Mouse (Mus musculus) induced T-regulatory cell, adult 2 months (primary cell): ENCODE measurements at regions not wholly inside any gene's neighbourhood (a gene's known extent, or its start where the extent isn't known, plus 50 kb on each side); places are given as distances from the start of the nearest gene placed in this dataset.

ENCODE experiments used
- DNase-seq: peaks from one replicate; pipeline ENCODE4 v3.0.0-alpha.2; 2012; ENCODE audit warnings: low read depth

DNA sequence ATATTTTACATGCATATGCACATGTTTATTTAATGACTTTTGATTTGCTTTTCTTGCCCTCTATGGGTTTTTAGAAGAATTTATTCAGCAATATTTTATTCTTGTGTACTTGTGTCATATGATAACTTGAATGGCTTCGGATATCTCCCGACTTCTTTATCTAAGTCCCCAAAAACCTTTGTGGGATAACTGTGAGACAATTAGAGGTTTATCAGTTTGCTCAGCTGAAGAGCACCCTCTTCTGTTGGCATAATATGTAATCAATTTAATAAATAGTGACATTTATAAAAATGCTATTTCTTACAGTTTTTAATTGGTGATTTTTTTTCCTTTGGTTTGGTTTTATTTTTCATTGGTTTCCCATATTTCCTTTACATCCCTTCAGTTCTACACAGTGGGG lies 194.2 kb upstream of the Tent5a start:
- DNase-seq, result no peak

DNA sequence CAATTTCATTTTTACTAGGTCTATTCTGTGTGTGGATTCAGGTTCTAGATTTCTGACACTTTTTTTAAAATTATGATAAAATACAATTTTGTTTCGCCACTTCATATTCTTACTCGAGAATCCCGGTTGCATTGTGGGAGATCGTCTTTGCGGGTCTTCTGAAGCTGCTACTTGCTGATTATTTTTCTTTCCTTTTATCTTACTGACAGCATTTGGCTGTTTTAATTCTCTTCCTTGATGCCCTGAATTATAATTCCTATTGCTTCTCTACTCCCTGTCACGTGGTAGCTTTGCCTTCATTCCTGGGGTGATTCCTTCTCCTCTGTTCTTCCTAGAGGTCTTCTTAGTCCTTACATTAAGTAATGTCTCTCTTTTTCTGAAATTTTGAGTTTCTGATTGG lies 193.8 kb upstream of the Tent5a start:
- no peak for DNase-seq

DNA sequence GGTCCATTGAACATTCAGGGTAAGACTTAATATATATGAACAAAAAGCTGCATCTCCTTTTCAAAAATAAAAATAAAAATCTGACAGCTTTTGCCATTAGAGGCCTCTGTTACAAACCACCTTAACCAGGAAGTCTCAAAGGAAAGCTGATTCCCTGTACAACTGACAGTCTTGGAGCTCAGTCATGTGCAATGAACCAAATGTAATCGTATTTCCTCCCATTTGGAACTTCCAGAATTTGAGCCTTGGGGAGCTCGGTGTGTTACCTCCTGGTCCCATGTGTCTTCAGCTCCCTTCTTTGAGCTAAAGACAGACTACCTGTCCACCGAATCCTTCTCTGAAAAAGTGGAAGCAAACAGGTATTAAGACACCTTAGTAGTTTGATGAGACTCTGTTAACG lies 171.9 kb upstream of the Tent5a start:
- no peak for DNase-seq

DNA sequence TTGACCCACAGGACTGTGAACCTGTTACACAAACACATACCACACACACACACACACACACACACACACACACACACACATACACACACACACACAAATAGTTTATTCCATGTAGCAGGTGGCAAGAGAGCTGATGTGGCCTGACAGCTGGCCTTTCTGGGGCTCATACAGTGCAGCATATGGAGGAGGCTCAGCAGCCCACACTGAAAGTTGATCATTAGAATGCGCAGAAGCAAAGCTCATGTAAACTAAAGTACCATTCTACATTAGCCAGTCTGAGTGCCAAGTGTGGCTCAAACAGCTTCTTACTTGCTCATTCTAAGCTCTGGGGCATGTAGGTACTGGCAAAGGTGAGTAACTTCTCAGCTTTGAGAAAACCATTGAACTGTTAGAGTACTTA lies 170.2 kb upstream of the Tent5a start:
- DNase-seq, result no peak

DNA sequence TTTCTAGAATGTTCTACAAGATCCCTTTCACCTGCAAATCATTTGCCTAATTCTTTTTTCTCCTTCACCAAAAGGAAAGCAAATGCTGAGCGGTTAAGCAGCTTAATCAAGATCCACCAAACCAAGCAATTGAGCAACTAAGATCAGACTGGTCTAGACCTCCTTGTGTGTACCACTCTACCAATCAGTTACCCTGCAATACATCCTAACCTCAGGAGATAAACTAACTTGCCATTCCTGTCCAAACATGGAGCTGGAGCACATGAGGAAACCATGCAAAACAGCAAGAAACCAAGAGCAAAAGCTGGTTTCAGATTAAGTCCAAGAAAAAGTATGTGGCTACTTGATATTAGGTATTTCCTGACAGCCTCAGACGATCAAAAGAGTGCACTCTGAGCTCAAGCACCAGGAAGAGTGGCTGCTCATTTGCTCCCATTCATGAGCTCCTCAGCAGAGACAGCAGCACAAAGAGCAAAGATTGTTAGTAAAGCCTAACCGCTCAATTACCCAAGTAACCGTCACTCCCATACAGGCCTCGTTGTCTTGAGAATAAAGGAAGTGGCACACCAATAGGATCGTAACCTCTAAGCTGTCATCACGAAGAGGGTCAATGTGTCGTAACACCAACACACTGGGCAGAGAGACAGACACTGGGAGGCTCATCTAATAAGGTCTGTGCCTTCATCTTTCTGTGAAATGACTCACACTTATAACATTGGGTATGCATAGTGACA lies 169.5 kb upstream of the Tent5a start:
- DNase-seq, result no peak

DNA sequence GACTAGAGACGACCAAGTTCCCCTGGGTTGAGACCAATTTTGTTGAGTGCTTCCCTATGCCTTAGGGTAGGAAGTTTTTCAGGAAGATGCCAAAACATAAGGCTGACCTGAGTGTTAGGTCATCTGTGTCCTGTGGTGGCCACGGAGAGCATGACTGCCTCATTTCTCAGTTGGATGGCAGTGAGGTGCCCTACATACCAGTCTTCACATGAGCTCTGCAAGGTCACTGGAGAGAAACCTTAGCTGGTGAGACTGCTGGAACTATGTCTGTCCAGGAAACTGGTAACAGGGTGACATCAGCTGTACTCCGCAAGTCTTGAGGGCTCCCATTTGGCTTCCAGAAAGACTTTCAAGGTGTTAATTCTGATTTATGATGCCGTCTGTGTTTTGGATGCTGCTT lies 167.9 kb upstream of the Tent5a start:
- DNase-seq, result no peak

DNA sequence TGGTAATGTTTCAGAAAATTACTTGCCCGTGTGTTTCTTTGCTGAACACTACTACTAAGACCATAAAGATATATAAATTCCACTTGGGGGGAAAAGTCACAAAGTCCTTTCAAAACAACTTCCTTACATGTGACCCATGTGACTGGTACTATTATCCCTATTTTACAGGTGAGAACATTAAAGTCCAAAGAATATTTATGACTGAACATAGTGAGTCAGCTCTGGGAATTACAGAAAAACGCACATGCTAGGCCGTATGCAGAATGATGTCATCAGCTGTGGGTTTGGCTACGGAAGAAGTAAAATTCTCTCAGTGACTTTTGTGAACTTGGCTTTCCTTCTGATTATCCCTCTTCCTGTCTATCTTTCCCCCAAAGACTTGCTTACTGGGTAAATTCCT lies 166.6 kb upstream of the Tent5a start:
- DNase-seq, result no peak

DNA sequence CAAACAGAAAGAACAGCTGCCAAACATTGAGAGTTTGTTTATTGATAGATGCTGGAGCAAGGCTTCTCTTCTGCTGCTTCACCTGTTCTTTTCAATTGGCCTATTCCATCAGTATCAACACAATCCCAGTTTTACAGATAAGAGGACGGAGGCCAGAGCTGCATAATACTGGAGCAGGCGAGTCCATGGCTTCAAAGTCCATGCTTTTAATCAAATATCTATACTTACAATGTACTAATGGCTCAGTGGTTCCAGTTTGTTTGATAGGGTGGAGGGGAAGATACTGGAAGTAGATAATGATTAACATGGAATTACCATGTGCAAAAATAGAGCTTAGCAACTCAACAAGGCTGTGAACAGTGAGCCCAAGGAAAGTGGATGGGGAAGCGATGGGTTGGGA lies 163.2 kb upstream of the Tent5a start:
- DNase-seq, result no peak

DNA sequence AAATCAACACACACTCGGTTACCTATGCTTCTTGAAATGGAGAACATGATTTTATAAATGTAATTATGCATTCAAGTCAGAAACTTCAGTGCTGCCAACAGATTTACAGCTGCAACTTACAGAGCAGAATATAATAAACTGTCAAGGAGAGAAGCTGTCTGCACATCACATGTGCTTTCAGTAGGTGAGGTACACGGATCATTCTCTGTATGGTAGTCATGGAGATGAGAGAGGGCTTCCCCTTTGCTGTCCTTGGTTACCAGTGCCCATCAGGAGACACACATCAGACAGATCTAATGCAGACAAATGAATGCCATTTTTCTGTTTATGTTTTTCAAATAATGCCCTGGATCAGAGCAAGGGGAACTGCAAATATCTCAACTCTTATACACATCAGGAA lies 160.8 kb upstream of the Tent5a start:
- no peak for DNase-seq

DNA sequence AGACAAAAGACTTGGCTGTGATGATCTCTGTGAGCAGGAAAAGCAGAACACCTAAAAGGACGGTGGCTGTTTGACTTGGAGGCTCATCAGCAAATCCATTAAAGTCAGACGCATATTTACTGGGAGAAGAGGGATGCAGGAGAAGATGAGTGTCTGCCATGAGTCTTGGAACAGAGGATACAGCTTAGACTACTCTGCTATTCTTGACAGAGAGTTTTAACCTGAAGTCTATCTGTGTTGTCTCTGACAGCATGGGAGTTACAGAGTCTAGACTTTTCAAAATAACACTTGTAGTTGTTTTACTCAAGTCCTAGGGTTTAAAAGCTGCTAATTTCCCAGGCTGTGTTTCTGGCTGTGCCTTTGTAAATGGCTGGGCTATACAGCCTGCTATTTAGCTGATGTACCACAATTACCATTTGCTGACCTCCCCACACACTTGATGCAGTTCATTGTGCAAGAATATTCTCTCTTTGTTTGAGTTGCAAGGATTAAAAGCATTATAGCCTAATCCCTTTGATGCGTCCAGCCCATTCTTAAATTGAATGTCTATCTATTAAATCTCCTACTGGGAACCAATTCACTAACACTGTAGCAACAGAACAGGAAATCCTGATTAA lies 160.0 kb upstream of the Tent5a start:
- DNase-seq, result no peak

DNA sequence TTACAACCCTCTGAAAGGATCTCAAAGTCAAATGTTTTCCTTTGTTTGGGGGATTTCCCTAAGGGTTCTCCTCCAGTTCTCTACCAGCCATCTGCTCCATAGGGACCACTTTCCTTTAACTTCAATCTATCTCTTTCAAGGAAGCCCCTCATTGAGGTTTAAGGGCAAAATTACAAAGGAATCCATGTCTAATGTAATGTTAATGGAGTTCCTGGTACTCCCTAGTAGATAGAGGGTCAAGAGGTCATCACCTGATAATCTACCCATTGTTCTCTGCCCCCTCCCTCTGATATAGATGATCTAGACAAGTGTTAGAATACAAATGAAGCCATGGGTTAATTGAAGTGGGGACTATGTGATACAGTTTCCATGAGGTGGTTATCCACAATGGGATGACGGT lies 158.6 kb upstream of the Tent5a start:
- no peak for DNase-seq

DNA sequence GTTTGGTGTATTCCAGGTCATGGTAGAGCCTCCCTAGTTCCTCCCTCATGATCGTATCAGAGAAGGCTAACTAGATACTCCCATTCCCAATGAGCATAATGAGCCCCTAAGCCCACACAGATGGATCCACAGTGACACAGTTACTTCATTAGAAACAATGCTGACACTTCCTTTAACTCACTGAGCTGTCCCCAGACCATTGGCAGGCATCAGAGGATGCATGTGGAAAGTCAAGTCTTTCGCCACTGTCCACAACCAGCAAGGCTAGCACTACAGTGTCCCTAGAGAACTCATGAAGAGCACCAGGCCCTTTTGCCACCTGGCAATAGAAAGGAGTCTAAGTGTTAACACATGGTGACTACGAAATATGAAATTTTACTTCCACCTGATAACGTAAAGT lies 156.1 kb upstream of the Tent5a start:
- DNase-seq, result no peak

DNA sequence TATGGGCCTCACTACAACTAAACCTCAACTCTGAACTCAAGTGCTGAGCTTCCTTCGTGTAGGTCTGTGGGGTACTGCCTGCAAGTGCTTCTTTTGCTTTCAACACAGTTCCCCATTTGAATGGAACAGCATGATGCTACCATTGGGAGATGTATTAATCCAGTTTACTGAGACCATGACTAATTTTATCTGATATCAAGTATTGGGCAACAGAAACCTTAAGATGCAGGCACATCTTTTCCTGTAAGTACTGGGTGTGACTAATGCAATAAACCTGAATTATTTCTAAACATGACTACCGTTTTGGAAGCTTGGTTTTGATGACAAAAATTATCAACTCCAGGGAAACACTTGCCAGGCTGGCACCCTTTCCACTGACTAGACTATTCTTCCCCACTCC lies 153.4 kb upstream of the Tent5a start:
- DNase-seq, result no peak

DNA sequence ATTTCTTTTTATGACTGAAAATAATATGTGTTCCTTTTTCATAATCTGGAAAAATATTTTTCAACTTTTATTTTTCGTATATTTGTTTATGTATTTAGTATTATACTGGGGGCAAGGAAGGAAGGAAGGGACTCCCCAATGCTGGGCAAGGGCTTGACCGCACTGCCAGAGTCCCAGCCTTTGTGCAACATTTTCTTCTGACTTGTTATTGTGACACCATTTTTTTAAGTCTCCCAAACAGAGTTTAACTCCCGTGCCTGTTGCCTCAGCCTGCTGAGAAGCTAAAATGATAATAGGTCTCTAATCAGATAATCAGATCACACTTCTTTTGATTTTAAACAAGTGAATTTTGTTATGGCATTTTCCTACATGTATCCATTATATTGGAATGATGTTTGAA lies 148.1 kb upstream of the Tent5a start:
- DNase-seq, result no peak

DNA sequence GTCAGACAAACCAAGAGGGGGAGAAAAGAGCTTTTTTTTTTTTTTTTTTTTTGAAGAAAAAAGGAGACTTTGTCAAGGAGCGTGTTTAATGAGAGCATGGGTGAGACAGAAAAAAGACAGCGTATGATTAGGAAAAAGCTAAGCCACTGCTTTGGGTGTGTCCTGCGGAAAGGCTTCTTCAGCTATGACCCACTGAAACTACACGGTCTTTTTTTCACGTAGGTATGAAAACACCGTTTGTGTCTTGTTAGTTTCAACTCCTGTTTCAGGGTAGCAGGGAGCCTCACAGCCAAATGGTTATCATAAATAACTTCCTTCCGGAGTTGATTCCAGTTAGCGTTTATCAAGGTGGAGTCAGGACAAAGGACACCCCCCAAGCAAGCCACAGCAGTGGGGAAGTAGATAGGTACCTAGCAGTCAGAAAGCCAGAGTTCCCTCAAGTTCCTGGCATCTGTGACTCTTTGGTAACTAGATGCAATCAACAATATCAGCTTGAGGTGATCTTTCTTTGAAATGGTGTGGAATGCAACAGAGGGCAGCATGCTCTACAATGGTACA lies 143.2 kb upstream of the Tent5a start:
- no peak for DNase-seq

DNA sequence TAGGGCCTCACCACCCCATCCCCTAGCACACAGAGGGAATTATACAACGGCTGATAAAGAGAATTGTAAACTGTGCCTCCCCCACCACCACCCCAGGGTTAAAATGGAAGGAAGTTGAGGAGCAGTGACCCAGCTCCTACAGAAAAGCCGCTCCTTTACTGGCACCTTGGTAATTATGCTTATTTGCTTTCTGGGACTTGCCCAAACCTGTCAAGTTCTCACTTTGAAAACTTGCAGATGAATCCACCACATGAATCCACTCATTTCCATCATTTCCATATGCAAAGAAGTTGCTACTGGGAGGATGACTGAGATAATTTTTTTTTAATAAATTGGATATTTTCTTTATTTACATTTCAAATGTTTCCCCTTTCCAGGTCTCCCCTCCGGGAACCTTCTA lies 142.1 kb upstream of the Tent5a start:
- no peak for DNase-seq

DNA sequence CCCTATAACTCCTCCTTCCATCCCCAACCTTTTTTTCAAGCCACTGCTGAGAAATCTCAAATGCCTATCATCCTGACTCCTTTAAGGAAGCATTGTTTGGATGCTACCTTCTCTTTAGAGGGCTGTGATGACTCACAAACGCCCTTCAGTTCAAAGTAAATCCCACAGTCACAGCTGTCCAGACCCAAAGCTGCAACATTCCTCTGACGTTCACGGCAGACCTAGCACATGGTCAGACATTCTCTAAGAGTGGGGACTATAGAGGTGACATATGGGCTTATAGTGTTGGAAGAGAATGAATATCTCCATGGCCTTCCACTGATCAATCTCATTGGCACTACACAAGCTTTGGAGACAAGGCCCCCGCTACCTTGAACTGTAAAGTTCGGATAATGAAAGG lies 139.5 kb upstream of the Tent5a start:
- no peak for DNase-seq

DNA sequence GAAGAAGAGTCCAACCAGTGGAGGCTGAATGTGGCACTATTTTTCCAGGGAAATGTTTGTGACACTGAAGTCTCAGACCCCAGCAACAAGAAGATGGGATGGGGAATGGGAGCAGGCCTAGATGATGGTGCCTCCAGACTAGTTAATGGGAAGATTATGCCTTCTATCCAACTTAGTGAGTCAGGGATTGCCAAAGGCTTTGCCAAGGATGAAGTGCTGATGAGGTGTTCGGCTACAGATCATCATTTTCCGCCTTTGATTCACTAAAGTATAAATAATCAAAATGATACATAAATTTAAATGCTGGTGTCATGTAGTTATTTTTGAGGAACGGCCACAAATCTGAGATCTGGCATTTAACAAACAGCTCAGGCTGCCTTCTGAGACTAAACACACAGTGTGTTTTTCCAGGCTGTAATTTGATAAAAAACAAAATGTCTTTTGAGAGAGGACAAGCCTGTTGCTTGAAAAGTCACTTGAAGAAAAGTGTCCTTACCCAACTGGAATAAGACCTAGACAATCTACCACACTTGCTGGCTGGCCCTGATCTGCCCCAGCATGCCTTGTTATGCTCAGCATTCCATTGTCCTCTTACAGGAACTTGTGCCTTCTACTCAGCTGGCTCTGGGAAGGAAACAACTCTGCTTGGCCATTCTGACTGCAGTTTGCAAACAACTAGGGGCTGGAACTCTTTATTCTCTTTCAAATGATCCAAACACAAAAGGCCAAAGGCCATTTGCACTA lies 132.1 kb upstream of the Tent5a start:
- no peak for DNase-seq

DNA sequence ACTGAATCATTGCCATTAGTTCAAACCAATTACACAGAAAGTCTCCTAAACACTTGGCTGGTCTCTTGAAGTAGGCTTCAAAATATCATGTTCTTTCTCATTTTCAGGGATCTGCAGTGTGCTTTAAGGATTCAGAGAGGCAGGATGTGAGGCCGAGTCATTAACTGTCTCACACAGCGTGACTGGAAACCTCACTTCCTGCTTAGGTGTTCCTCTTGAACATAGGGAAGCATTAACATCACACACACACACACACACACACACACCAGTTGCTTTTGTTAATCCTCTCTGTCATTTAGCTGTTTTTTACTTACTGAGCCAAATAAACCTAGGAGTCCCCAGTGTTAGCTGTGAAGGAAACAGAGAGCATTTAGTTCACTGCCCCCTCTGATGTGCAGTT lies 131.2 kb upstream of the Tent5a start:
- DNase-seq, result no peak

DNA sequence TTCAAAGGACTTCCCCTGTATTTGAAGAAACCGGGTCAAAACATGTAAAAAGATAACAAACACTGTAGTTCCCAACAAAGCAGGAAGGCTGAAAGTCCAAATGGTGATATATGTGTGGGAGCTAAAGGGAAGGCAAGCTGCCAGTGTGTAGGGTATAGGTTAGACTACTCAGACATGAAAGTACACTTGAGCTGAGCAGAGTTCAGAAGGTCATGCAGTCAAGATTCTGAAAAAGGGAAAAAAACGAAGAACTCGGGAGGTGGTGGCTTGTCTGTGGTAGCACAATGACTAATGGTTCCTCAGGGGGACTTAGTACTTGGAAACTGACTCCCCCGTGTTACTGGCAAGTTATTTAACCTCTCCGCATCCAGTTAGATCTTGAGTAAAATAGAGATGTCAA lies 130.3 kb upstream of the Tent5a start:
- no peak for DNase-seq

DNA sequence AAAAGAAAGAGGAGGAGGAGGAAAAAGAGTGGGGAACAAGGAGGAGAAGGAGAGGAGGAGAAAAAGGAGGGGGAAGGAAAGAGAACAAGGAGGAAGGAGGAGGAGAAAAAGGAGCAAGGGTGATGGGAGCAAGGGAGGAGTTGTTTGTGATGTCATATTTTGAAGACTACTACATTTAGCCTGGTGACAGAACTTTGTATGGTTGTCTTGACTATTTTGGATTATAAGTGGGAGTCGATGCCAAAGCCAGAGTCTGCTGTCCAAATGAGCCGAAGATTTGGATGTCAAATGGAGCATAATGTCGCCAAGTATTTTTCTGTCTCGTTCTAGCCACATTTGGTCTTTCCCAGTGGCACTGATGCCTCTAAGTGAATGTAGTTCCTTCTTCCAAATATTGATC lies 128.2 kb upstream of the Tent5a start:
- no peak for DNase-seq

DNA sequence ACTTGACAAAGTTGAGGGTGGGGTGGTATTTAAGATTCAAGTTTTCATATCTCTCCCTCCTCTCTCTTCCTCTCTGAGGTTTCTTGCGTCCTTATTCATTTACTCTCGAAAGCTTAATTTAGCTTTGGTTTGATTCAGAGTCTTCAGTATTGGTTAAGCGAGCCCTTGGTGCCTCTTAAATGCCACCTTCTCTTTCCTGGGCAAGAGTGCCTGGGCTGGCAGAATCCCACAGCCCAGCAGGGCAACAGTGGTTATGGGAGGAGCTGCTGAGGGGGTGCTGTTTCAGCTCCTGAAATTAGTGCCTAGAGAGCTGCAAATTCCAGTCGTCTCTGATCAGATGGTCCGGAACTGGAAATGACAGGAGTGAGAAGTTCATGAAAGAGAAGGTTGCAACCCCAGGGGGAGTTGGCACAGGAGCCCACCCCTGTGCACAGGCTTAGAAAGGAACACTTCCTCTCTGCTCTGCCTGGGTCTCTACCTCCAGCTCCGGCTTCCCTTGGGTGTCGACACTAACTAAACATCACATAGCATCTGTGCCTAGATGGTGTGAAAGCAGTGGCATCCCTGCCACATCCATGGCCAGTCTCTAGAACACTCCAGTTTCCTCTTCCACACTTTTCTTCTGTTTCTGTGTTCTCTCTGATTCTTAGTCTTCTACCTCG lies 125.2 kb upstream of the Tent5a start:
- DNase-seq, result no peak

DNA sequence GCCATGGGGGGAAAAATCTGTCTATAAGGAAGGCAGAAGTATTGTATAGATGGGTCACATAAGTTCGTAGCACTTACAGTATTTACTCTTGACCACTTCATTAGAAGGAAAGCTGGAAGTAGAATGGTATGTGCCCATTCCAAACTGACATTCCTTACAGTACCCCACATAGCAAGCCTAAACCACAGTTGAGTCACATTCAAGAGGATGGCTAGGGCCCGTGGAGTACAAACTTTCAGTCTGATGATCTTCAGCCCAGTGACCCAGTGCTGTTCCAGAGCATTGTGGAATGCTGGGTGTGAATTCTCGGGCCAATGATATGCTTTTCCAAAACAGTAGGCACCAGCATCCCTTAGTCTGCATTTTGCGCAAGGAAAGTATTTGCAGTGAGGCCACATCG lies 124.2 kb upstream of the Tent5a start:
- no peak for DNase-seq
